Mouse (Mus musculus): ENCODE measurements around the gene Kif18b. TPM values are rescaled to one million over a fixed set of nuclear protein-coding genes. Genes with fewer than 3 reads are reported as not detected.

Gene Kif18b
- polyA plus RNA-seq, 1 experiment from 2014 or later: 5.1 TPM

DNA sequence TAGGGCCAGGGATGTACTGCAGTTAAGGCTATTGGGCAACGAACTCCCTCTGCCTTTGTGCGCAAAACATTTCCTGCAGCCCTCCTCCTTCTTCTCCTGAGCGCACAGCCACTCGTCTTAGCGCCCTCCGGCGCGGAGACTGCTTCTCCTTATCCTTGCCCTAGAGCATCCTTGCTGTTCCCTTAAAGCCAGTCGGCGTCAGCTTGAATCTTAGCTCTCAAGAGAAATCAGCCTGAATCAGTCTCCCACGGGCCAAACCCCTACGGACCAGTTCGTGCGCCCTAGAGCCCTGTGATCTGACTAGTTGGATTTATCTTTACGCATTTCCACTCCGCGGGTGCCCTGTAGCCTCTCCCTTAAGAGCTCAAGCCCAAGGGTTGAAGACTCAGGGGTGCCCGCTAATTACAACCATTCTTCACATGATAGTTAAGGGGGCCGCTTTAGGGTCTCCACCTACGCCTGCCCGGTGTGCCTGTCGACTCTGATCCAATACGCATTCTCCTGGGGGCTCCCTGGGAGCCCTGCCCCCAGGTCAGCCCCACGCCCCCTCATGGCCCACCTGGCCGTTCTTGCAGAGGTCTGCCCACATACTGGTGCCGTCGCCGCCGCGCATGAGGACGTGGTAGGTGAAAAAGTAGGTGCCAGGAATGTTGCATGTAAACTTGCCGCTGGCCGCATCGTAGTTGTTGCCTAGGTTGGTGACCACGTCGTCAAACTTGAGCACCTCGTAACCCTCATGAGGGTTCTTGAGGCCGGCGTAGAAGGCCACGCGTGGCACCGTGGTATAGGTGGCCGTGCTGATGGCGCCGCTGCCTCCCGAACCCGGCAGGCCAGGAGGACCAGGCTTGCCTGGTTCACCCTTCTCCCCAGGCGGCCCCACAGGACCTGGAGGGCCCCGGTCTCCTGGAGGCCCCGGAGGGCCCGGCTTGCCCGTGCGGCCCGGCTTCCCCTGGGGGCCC is 20.7 kb upstream of the Kif18b start:
- Histone ChIP-seq H3K9ac (ENCODE audit: low read length) (no peak overlapping the region; the same call in 1 of the 2 replicates), H3K27ac (ENCODE audit: low read depth, low read length) (no peak overlapping the region), H3K4me1 (ENCODE audit: control insufficient read depth, insufficient read depth, low read length) (peaks cover 21% of the 10 kb centered on the region), H3K27me3 (replicated peaks; ENCODE audit: control insufficient read depth, insufficient read depth, low read length) (peaks cover 41% of the 10 kb centered on the region), H3K9me3 (replicated peaks; ENCODE audit: control insufficient read depth, low read length) (no peaks in the 10 kb centered on the region), H3K4me2 (ENCODE audit: low read length) (peak overlapping the region; percentile 60), H3K4me3 (ENCODE audit: low read depth, low read length) (peak overlapping the region; percentile 36), H3K36me3 (ENCODE audit: control insufficient read depth, insufficient read depth, low read length) (no peaks in the 10 kb centered on the region)
- 1% methylated on average over 47 of the region's 54 CpGs for WGBS
- DNase-seq (ENCODE audit: low spot score) (no peak), ATAC-seq (no peak)

- Histone ChIP-seq H3K4me1 (ENCODE audit: control insufficient read depth, insufficient read depth, low read length) (peaks cover 3% of the 10 kb centered on the region; the same call in 1 of the 2 replicates), H3K9me3 (replicated peaks; ENCODE audit: control insufficient read depth, low read length) (no peaks in the 10 kb centered on the region), H3K4me3 (ENCODE audit: low read depth, low read length) (no peak overlapping the region), H3K4me2 (ENCODE audit: low read length) (no peak overlapping the region), H3K9ac (ENCODE audit: low read length) (no peak overlapping the region), H3K27ac (ENCODE audit: low read depth, low read length) (no peak overlapping the region), H3K27me3 (replicated peaks; ENCODE audit: control insufficient read depth, insufficient read depth, low read length) (peaks cover 25% of the 10 kb centered on the region), H3K36me3 (ENCODE audit: control insufficient read depth, insufficient read depth, low read length) (no peaks in the 10 kb centered on the region)
- no peak for DNase-seq (ENCODE audit: low spot score)
- WGBS: 70% methylated on average over 6 of the region's 6 CpGs
- ATAC-seq: no peak
Measured at GRCm38 (mm10) chr11:102941236-102941635, 16.3 kb upstream of the Kif18b start.

GRCm38 (mm10) chr11:102939024-102939675 is 14.2 kb upstream of the Kif18b start:
- H3K36me3 ChIP-seq (ENCODE audit: control insufficient read depth, insufficient read depth, low read length): no peaks in the 10 kb centered on the region
- 47% methylated on average over 13 of the region's 13 CpGs for WGBS
- H3K27ac ChIP-seq (ENCODE audit: low read depth, low read length): no peak overlapping the region
- no peak overlapping the region for H3K9ac ChIP-seq (ENCODE audit: low read length)
- ATAC-seq: no peak
- peaks cover 4% of the 10 kb centered on the region for H3K27me3 ChIP-seq (replicated peaks; ENCODE audit: control insufficient read depth, insufficient read depth, low read length)
- H3K9me3 ChIP-seq (replicated peaks; ENCODE audit: control insufficient read depth, low read length): no peaks in the 10 kb centered on the region
- no peaks in the 10 kb centered on the region for H3K4me1 ChIP-seq (ENCODE audit: control insufficient read depth, insufficient read depth, low read length)
- H3K4me2 ChIP-seq (ENCODE audit: low read length): no peak overlapping the region
- no peak for DNase-seq (ENCODE audit: low spot score)
- H3K4me3 ChIP-seq (ENCODE audit: low read depth, low read length): no peak overlapping the region

DNA sequence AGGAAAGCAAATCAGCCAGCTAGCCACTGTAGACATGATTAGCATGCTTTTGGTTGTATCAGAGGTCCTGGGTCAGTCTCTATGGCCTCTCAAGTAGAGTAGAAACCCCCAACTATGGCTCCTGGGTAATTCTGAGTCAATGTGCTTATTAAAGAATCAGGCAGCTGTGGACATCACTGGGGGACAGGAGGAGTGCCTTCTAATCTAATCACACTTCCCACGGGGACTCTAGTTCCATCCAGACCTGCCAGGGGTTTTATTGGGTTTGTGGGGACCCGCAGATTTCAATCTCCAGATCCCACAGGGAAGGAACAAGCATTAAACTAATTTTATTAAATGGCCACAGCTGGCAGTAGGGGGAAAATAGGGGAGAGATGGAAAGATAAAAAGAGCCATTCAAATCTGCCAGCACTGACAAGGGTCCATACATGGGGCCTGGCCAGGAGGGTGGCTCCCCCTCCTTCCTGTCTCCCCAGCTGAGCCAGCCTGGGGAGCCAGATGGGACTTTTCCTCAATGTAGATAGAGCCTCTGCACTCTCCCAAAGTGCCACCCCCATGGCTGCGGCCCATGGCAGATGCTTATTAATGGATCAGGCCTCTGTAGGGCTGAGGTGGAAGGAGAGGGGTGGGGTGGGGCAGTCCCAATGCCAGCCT is 12.7 kb upstream of the Kif18b start:
- ATAC-seq (peak; percentile 23; the same call in 1 of the 2 replicates), DNase-seq (ENCODE audit: low spot score) (peak; percentile 20)
- Histone ChIP-seq H3K9ac (ENCODE audit: low read length) (no peak overlapping the region), H3K27ac (ENCODE audit: low read depth, low read length) (no peak overlapping the region), H3K4me2 (ENCODE audit: low read length) (no peak overlapping the region), H3K4me1 (ENCODE audit: control insufficient read depth, insufficient read depth, low read length) (no peaks in the 10 kb centered on the region), H3K36me3 (ENCODE audit: control insufficient read depth, insufficient read depth, low read length) (no peaks in the 10 kb centered on the region), H3K4me3 (ENCODE audit: low read depth, low read length) (no peak overlapping the region), H3K9me3 (replicated peaks; ENCODE audit: control insufficient read depth, low read length) (no peaks in the 10 kb centered on the region), H3K27me3 (replicated peaks; ENCODE audit: control insufficient read depth, insufficient read depth, low read length) (no peaks in the 10 kb centered on the region)
- WGBS: 73% methylated on average over 3 of the region's 3 CpGs

DNA sequence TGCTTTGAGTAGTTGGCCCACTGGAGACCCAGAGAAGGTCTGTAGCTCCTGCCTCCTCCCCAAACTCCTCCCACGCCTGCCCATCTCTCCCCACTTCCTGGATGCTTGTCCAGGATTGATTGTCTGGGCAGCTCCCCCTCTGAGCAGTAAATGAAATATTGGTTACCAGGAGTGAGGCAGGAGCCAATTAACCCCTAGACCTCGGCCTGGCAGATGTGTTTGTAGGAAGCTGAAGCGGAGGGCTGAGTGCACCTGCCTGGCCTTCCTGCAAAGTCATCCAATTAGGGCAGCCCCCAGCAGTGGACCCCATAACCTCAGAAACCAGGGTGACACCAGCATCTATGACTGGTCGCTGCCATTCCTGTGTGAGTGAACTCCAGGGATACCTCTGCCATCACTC is 11.3 kb upstream of the Kif18b start:
- 34% methylated on average over 4 of the region's 4 CpGs for WGBS
- no peaks in the 10 kb centered on the region for H3K36me3 ChIP-seq (ENCODE audit: control insufficient read depth, insufficient read depth, low read length)
- H3K4me2 ChIP-seq (ENCODE audit: low read length): no peak overlapping the region
- H3K27ac ChIP-seq (ENCODE audit: low read depth, low read length): no peak overlapping the region
- H3K4me1 ChIP-seq (ENCODE audit: control insufficient read depth, insufficient read depth, low read length): no peaks in the 10 kb centered on the region
- H3K4me3 ChIP-seq (ENCODE audit: low read depth, low read length): no peak overlapping the region
- H3K9ac ChIP-seq (ENCODE audit: low read length): no peak overlapping the region
- DNase-seq (ENCODE audit: low spot score) (no peak), ATAC-seq (no peak)
- no peaks in the 10 kb centered on the region for H3K27me3 ChIP-seq (replicated peaks; ENCODE audit: control insufficient read depth, insufficient read depth, low read length)
- no peaks in the 10 kb centered on the region for H3K9me3 ChIP-seq (replicated peaks; ENCODE audit: control insufficient read depth, low read length)

DNA sequence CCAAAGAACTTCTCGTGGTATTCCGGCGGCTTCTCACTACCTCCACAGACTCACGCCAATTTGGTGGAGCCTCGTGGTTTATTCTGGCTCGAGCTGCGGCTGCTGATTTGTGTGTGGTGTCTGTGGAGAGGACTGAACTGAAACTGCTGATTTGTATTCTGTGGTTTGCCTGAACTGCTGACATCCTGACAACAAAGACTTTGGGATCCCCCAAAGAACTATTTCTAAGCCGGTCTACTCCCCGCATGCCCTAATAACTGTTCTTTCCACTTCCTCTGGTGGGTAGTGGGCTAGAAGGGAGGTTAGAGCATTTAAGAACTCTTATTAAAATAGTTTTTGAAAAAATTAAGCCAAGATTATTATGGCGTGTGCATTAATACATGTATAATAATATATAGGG is 5.7 kb upstream of the Kif18b start:
- H3K4me3 ChIP-seq (ENCODE audit: low read depth, low read length): no peak overlapping the region
- no peaks in the 10 kb centered on the region for H3K9me3 ChIP-seq (replicated peaks; ENCODE audit: control insufficient read depth, low read length)
- WGBS: 94% methylated on average over 10 of the region's 10 CpGs
- ATAC-seq (no peak), DNase-seq (ENCODE audit: low spot score) (no peak)
- H3K27ac ChIP-seq (ENCODE audit: low read depth, low read length): no peak overlapping the region
- no peak overlapping the region for H3K9ac ChIP-seq (ENCODE audit: low read length)
- no peaks in the 10 kb centered on the region for H3K27me3 ChIP-seq (replicated peaks; ENCODE audit: control insufficient read depth, insufficient read depth, low read length)
- H3K36me3 ChIP-seq (ENCODE audit: control insufficient read depth, insufficient read depth, low read length): no peaks in the 10 kb centered on the region
- no peak overlapping the region for H3K4me2 ChIP-seq (ENCODE audit: low read length)
- H3K4me1 ChIP-seq (ENCODE audit: control insufficient read depth, insufficient read depth, low read length): no peaks in the 10 kb centered on the region

- peak overlapping the region; percentile 88 for H3K27ac ChIP-seq (ENCODE audit: low read depth, low read length)
- WGBS: under 1% methylated on average over 10 of the region's 10 CpGs
- peak overlapping the region; percentile 79 for H3K4me2 ChIP-seq (ENCODE audit: low read length)
- no peaks in the 10 kb centered on the region for H3K36me3 ChIP-seq (ENCODE audit: control insufficient read depth, insufficient read depth, low read length)
- H3K4me1 ChIP-seq (ENCODE audit: control insufficient read depth, insufficient read depth, low read length): peaks cover 5% of the 10 kb centered on the region; the same call in 1 of the 2 replicates
- H3K9me3 ChIP-seq (replicated peaks; ENCODE audit: control insufficient read depth, low read length): no peaks in the 10 kb centered on the region
- peak overlapping the region; percentile 63 for H3K4me3 ChIP-seq (ENCODE audit: low read depth, low read length)
- no peak; the same call in 1 of the 2 replicates for ATAC-seq
- peak overlapping the region; percentile 61 for H3K9ac ChIP-seq (ENCODE audit: low read length)
- no peaks in the 10 kb centered on the region for H3K27me3 ChIP-seq (replicated peaks; ENCODE audit: control insufficient read depth, insufficient read depth, low read length)
- DNase-seq (ENCODE audit: low spot score): no peak
Measured at GRCm38 (mm10) chr11:102925351-102925717, 410 bp upstream of the Kif18b start.

- Histone ChIP-seq H3K36me3 (ENCODE audit: control insufficient read depth, insufficient read depth, low read length) (no peaks in the 10 kb centered on the region), H3K27ac (ENCODE audit: low read depth, low read length) (no peak overlapping the region), H3K9me3 (replicated peaks; ENCODE audit: control insufficient read depth, low read length) (no peaks in the 10 kb centered on the region), H3K9ac (ENCODE audit: low read length) (no peak overlapping the region), H3K27me3 (replicated peaks; ENCODE audit: control insufficient read depth, insufficient read depth, low read length) (no peaks in the 10 kb centered on the region), H3K4me3 (ENCODE audit: low read depth, low read length) (no peak overlapping the region), H3K4me2 (ENCODE audit: low read length) (no peak overlapping the region), H3K4me1 (ENCODE audit: control insufficient read depth, insufficient read depth, low read length) (peaks cover 5% of the 10 kb centered on the region; the same call in 1 of the 2 replicates)
- ATAC-seq (no peak), DNase-seq (ENCODE audit: low spot score) (no peak)
- 78% methylated on average over 6 of the region's 6 CpGs for WGBS
Measured at GRCm38 (mm10) chr11:102921491-102921890, 3.4 kb downstream of the Kif18b start.

All from forebrain, embryonic 14.5 days (tissue).